Mouse (Mus musculus) thymus, postnatal 10 days (tissue): ENCODE data around the gene Olfr1233.

Experiments
- DNase-seq, 2 experiments: peaks; one replicate each; pipeline ENCODE4 v3.0.0; 2021; ENCODE audit warnings: low spot score in 2 of 2

Olfr1233 gene

GRCm38 (mm10) chr2:89342298-89342697 is at the start of gene Olfr1233:
Gene Olfr1233, minus strand, starts transcription at chr2:89342398.
- DNase-seq: no peak

GRCm38 (mm10) chr2:89364765-89365164 is 22.6 kb upstream of the Olfr1233 start, which contains the start of gene Olfr1234:
Gene Olfr1234, minus strand, starts transcription at chr2:89364865.
- no peak for DNase-seq

GRCm38 (mm10) chr2:89329575-89329974 is 12.6 kb downstream of the Olfr1233 start, which contains the start of gene Olfr1232:
Gene Olfr1232, minus strand, starts transcription at chr2:89329675.
- no peak for DNase-seq

GRCm38 (mm10) chr2:89306974-89307373 is 35.2 kb downstream of the Olfr1233 start, which contains the start of gene Olfr1231:
Gene Olfr1231, minus strand, starts transcription at chr2:89307074.
- no peak for DNase-seq

GRCm38 (mm10) chr2:89297168-89297567 is 45.0 kb downstream of the Olfr1233 start, which contains the start of gene Olfr1230:
Gene Olfr1230, minus strand, starts transcription at chr2:89297268.
- no peak for DNase-seq

GRCm38 (mm10) chr2:89287914-89288313 is 54.3 kb downstream of the Olfr1233 start, which contains the start of gene Olfr1229:
Gene Olfr1229, minus strand, starts transcription at chr2:89288014.
- DNase-seq: no peak
